Mouse (Mus musculus) myocyte (in vitro differentiated cells): ENCODE measurements around the gene Cldn3. TPM values are rescaled to one million over a fixed set of nuclear protein-coding genes. Genes with fewer than 3 reads are reported as not detected.
A peak's percentile ranks its signal among the peaks of the same experiment; 100 is the strongest.
"Not testable (repeated sequence)": the region's sequence is repeated elsewhere in the genome, so short reads cannot be mapped to it uniquely, and the experiment has no call there.

Source experiments
- H3K27me3 ChIP-seq: one replicate; pipeline ENCODE4 v1.6.1; 2011; ENCODE audit not compliant: control insufficient read depth, insufficient read depth, insufficient read length
- H3K36me3 ChIP-seq: one replicate; pipeline ENCODE4 v1.6.1; 2011; ENCODE audit not compliant: control insufficient read depth, insufficient read depth
- H3K4me2 ChIP-seq: one replicate; pipeline ENCODE4 v1.6.1; 2011; ENCODE audit warnings: low read depth, control low read depth
- H3K4me3 ChIP-seq: one replicate; pipeline ENCODE4 v1.5.1; 2011; ENCODE audit warnings: mild to moderate bottlenecking, control low read depth, moderate library complexity
- H3K79me2 ChIP-seq: one replicate; pipeline ENCODE4 v1.6.1; 2011; ENCODE audit not compliant: control insufficient read depth, insufficient read depth
- H3ac ChIP-seq: one replicate; pipeline ENCODE4 v1.6.1; 2011; ENCODE audit not compliant: control insufficient read depth, insufficient read length
- CEBPB ChIP-seq: IDR thresholded peaks from 2 replicates; pipeline ENCODE4 v1.6.1; 2011; ENCODE audit warnings: mild to moderate bottlenecking, moderate library complexity; ENCODE audit not compliant: poor library complexity, insufficient read depth, severe bottlenecking
- E2F4 ChIP-seq: IDR thresholded peaks from one replicate; pipeline ENCODE4 v1.6.1; 2011; ENCODE audit warnings: mild to moderate bottlenecking, control low read depth, moderate library complexity; ENCODE audit not compliant: insufficient read depth
- MAX ChIP-seq: IDR thresholded peaks from one replicate; pipeline ENCODE4 v1.6.1; 2011; ENCODE audit warnings: low read depth, mild to moderate bottlenecking, control low read depth
- MYOD1 ChIP-seq, 3 experiments: IDR thresholded peaks; one replicate each; pipeline ENCODE4 v1.6.1; 2011; ENCODE audit warnings: control low read depth in 2 of 3, low read depth in 2 of 3, mild to moderate bottlenecking in 2 of 3, moderate library complexity in 1 of 3; ENCODE audit not compliant: insufficient read length in 2 of 3, control insufficient read depth in 1 of 3
- MYOG ChIP-seq, 3 experiments: IDR thresholded peaks; one replicate each; pipeline ENCODE4 v1.6.1; 2011; ENCODE audit warnings: control low read depth in 2 of 3, low read depth in 2 of 3, mild to moderate bottlenecking in 2 of 3; ENCODE audit not compliant: insufficient read length in 2 of 3, control insufficient read depth in 1 of 3, insufficient read depth in 1 of 3
- POLR2A ChIP-seq: IDR thresholded peaks from one replicate; pipeline ENCODE4 v1.6.1; 2011; ENCODE audit warnings: low read depth, mild to moderate bottlenecking, control low read depth, moderate library complexity; ENCODE audit not compliant: insufficient read length
- POLR2AphosphoS2 ChIP-seq: IDR thresholded peaks from one replicate; pipeline ENCODE4 v1.6.1; 2011; ENCODE audit warnings: low read depth, control low read depth; ENCODE audit not compliant: insufficient read length
- REST ChIP-seq: IDR thresholded peaks from one replicate; pipeline ENCODE4 v1.6.1; 2011; ENCODE audit warnings: mild to moderate bottlenecking, control low read depth, moderate library complexity; ENCODE audit not compliant: insufficient read depth, insufficient read length
- SRF ChIP-seq: IDR thresholded peaks from one replicate; pipeline ENCODE4 v1.6.1; 2011; ENCODE audit warnings: low read depth; ENCODE audit not compliant: control insufficient read depth, insufficient read length
- TCF12 ChIP-seq: IDR thresholded peaks from one replicate; pipeline ENCODE4 v1.6.1; 2011; ENCODE audit warnings: mild to moderate bottlenecking, control low read depth; ENCODE audit not compliant: poor library complexity, insufficient read depth, severe bottlenecking
- TCF3 ChIP-seq: IDR thresholded peaks from one replicate; pipeline ENCODE4 v1.6.1; 2011; ENCODE audit warnings: low read depth, control low read depth; ENCODE audit not compliant: insufficient read length
- USF1 ChIP-seq: IDR thresholded peaks from one replicate; pipeline ENCODE4 v1.6.1; 2011; ENCODE audit warnings: low read depth, mild to moderate bottlenecking, control low read depth, moderate library complexity
- polyA plus RNA-seq: library from polyadenylated mRNA; unstranded; fragments of >200 nt; fragmentation: generic; extraction: Trizol; gene quantifications from one replicate; pipeline ENCODE4 v1.2.1, GENCODE M21; 2012; ENCODE audit warnings: missing spikeins

The Cldn3 gene
- polyA plus RNA-seq, result not detected

GRCm38 (mm10) chr5:134985633-134986297 is at the start of gene Cldn3:
Gene Cldn3 (plus strand): TSS chr5:134986214.
- Histone ChIP-seq H3K36me3 (no peaks in the 10 kb centered on the region), H3K4me2 (no peak within 1 kb of the TSS), H3K79me2 (no peaks in the 10 kb centered on the region), H3ac (peak within 1 kb of the TSS; percentile 50), H3K4me3 (no peak within 1 kb of the TSS), H3K27me3 (peaks cover 37% of the 10 kb centered on the region)
- TF ChIP-seq REST (no peak), USF1 (no peak), MYOG (IDR thresholded peaks at IDR 0.05; ENCODE audit: control insufficient read depth in 1 of 3, insufficient read depth in 1 of 3, insufficient read length in 2 of 3, low read depth in 2 of 3) (no peak), TCF3 (no peak), SRF (no peak), POLR2AphosphoS2 (no peak), POLR2A (no peak), E2F4 (no peak), MYOD1 (IDR thresholded peaks at IDR 0.05; ENCODE audit: control insufficient read depth in 1 of 3, insufficient read length in 2 of 3, low read depth in 2 of 3) (no peak), CEBPB (no peak), MAX (no peak), TCF12 (no peak)

GRCm38 (mm10) chr5:134936626-134937185 is 49.3 kb upstream of the Cldn3 start:
- H3K4me3 ChIP-seq, result no peak overlapping the region
- H3K36me3 ChIP-seq, result no peaks in the 10 kb centered on the region
- no peaks in the 10 kb centered on the region for H3K27me3 ChIP-seq
- no peaks in the 10 kb centered on the region for H3K79me2 ChIP-seq
- H3K4me2 ChIP-seq, result no peak overlapping the region
- TF ChIP-seq E2F4 (no peak), TCF12 (no peak), REST (no peak), POLR2A (no peak), MYOD1 (IDR thresholded peaks at IDR 0.05; ENCODE audit: control insufficient read depth in 1 of 3, insufficient read length in 2 of 3, low read depth in 2 of 3) (no peak), USF1 (no peak), SRF (no peak), MYOG (IDR thresholded peaks at IDR 0.05; ENCODE audit: control insufficient read depth in 1 of 3, insufficient read depth in 1 of 3, insufficient read length in 2 of 3, low read depth in 2 of 3) (no peak), TCF3 (no peak), MAX (no peak)
- H3ac ChIP-seq, result no peak overlapping the region

GRCm38 (mm10) chr5:134939069-134939468 is 46.9 kb upstream of the Cldn3 start:
- Histone ChIP-seq H3K36me3 (no peaks in the 10 kb centered on the region), H3K4me2 (no peak overlapping the region), H3ac (no peak overlapping the region), H3K27me3 (no peaks in the 10 kb centered on the region), H3K79me2 (no peaks in the 10 kb centered on the region), H3K4me3 (no peak overlapping the region)
- TF ChIP-seq POLR2AphosphoS2 (no peak), POLR2A (no peak), CEBPB (no peak), E2F4 (no peak), TCF12 (no peak)

GRCm38 (mm10) chr5:134939554-134939953 is 46.5 kb upstream of the Cldn3 start:
- not testable (repeated sequence) for H3K4me3 ChIP-seq, H3K36me3 ChIP-seq, H3ac ChIP-seq, H3K4me2 ChIP-seq, H3K27me3 ChIP-seq, H3K79me2 ChIP-seq

GRCm38 (mm10) chr5:134941472-134942209 is 44.4 kb upstream of the Cldn3 start:
- H3ac ChIP-seq, result no peak overlapping the region
- H3K27me3 ChIP-seq, result no peaks in the 10 kb centered on the region
- TF ChIP-seq MYOG (IDR thresholded peaks at IDR 0.05; ENCODE audit: control insufficient read depth in 1 of 3, insufficient read depth in 1 of 3, insufficient read length in 2 of 3, low read depth in 2 of 3), result no peak
- no peak for TF ChIP-seq REST
- peak in 2 of 3 experiments; percentile 15 to 19 for TF ChIP-seq MYOD1 (IDR thresholded peaks at IDR 0.05; ENCODE audit: control insufficient read depth in 1 of 3, insufficient read length in 2 of 3, low read depth in 2 of 3)
- no peaks in the 10 kb centered on the region for H3K79me2 ChIP-seq
- H3K4me3 ChIP-seq, result no peak overlapping the region
- H3K36me3 ChIP-seq, result no peaks in the 10 kb centered on the region
- no peak overlapping the region for H3K4me2 ChIP-seq
